Mouse (Mus musculus) forebrain, embryonic 11.5 days (tissue): ENCODE data around the gene Mrpl23. TPM values are rescaled to one million over a fixed set of nuclear protein-coding genes. Genes with fewer than 3 reads are reported as not detected.
A peak's percentile ranks its signal among the peaks of the same experiment; 100 is the strongest.

Experiments
- ATAC-seq: fragments of 200-750 bp; cut with Nextera tagmentation; replicated peaks from 2 replicates; pipeline ENCODE4 v1.8.0; 2017; ENCODE audit warnings: moderate TSS enrichment; ENCODE audit not compliant: low FRiP score
- DNase-seq: peaks from one replicate; pipeline ENCODE4 v3.0.0-alpha.2; 2017; ENCODE audit warnings: low spot score
- H3K27ac ChIP-seq: fragments of 300-500 bp; sonication (generic); 2 replicates; pipeline ENCODE4 v1.5.1; 2014; ENCODE audit warnings: low read depth, low read length
- H3K27me3 ChIP-seq: fragments of 300-500 bp; sonication (generic); 2 replicates; pipeline ENCODE4 v1.6.1; 2014; ENCODE audit warnings: mild to moderate bottlenecking, low read length, mixed read lengths; ENCODE audit not compliant: control insufficient read depth, insufficient read depth
- H3K36me3 ChIP-seq: fragments of 300-500 bp; sonication (generic); 2 replicates; pipeline ENCODE4 v1.6.1; 2014; ENCODE audit warnings: mild to moderate bottlenecking, low read length, moderate library complexity, mixed read lengths; ENCODE audit not compliant: control insufficient read depth, insufficient read depth
- H3K4me1 ChIP-seq: fragments of 300-500 bp; sonication (generic); replicated peaks from 2 replicates; pipeline ENCODE4 v1.6.1; 2014; ENCODE audit warnings: low read length, mixed read lengths; ENCODE audit not compliant: control insufficient read depth, insufficient read depth
- H3K4me2 ChIP-seq: fragments of 300-500 bp; sonication (generic); 2 replicates; pipeline ENCODE4 v1.6.1; 2014; ENCODE audit warnings: low read depth, mild to moderate bottlenecking, low read length, moderate library complexity, mixed read lengths; ENCODE audit not compliant: severe bottlenecking
- H3K4me3 ChIP-seq: fragments of 300-500 bp; sonication (generic); 2 replicates; pipeline ENCODE4 v1.5.1; 2014; ENCODE audit warnings: low read depth, low read length
- H3K9ac ChIP-seq: fragments of 300-500 bp; sonication (generic); 2 replicates; pipeline ENCODE4 v1.6.1; 2014; ENCODE audit warnings: low read length
- H3K9me3 ChIP-seq: fragments of 300-500 bp; sonication (generic); 2 replicates; pipeline ENCODE4 v1.6.1; 2016; ENCODE audit warnings: low read length, mixed read lengths; ENCODE audit not compliant: control insufficient read depth
- WGBS: fragments of 180-500 bp; shearing (Covaris S2); extraction: QIAGEN DNeasy Blood & Tissue Kit; methylation state at CpG from one replicate; pipeline ENCODE4 v1.1.7; 2014; 5-methylcytosine and 5-hydroxymethylcytosine counted together
- polyA plus RNA-seq: library from polyadenylated mRNA; unstranded; fragments of >200 nt; fragmentation: Nextera tagmentation; extraction: Ambion mirVana; gene quantifications from 2 replicates; pipeline ENCODE4 v1.2.1, GENCODE M21; 2014

Mrpl23 gene
- polyA plus RNA-seq, 1 experiment from 2014 or later: 18.7 TPM

GRCm38 (mm10) chr7:142576472-142577326, 44.2 kb downstream of the Mrpl23 start:
- Histone ChIP-seq H3K27me3 (peaks cover 2% of the 10 kb centered on the region; the same call in 1 of the 2 replicates), H3K36me3 (no peaks in the 10 kb centered on the region), H3K4me3 (peak overlapping the region; percentile 14; the same call in 1 of the 2 replicates), H3K4me2 (peak overlapping the region; percentile 8; the same call in 1 of the 2 replicates), H3K9me3 (no peaks in the 10 kb centered on the region; the same call in 1 of the 2 replicates), H3K9ac (no peak overlapping the region), H3K4me1 (no peaks in the 10 kb centered on the region), H3K27ac (no peak overlapping the region)
- 87% methylated on average over 25 of the region's 25 CpGs for WGBS
- DNase-seq (no peak), ATAC-seq (no peak)

GRCm38 (mm10) chr7:142577806-142578423, 45.4 kb downstream of the Mrpl23 start:
- H3K27me3 ChIP-seq: peaks cover 2% of the 10 kb centered on the region; the same call in 1 of the 2 replicates
- DNase-seq (peak; percentile 64), ATAC-seq (peak; percentile 53)
- 46% methylated on average over 23 of the region's 26 CpGs for WGBS
- H3K4me3 ChIP-seq: peak overlapping the region; percentile 14
- no peaks in the 10 kb centered on the region; the same call in 1 of the 2 replicates for H3K9me3 ChIP-seq
- H3K27ac ChIP-seq: no peak overlapping the region
- peak overlapping the region; percentile 27; the same call in 1 of the 2 replicates for H3K9ac ChIP-seq
- no peaks in the 10 kb centered on the region for H3K36me3 ChIP-seq
- H3K4me2 ChIP-seq: peak overlapping the region; percentile 34
- no peaks in the 10 kb centered on the region for H3K4me1 ChIP-seq

GRCm38 (mm10) chr7:142579069-142579468, 46.6 kb downstream of the Mrpl23 start:
- 56% methylated on average over 5 of the region's 5 CpGs for WGBS
- H3K4me3 ChIP-seq: no peak overlapping the region
- ATAC-seq: no peak
- DNase-seq: no peak
- H3K4me1 ChIP-seq: no peaks in the 10 kb centered on the region
- no peaks in the 10 kb centered on the region for H3K36me3 ChIP-seq
- no peak overlapping the region for H3K4me2 ChIP-seq
- H3K27ac ChIP-seq: no peak overlapping the region
- no peak overlapping the region for H3K9ac ChIP-seq
- no peaks in the 10 kb centered on the region; the same call in 1 of the 2 replicates for H3K9me3 ChIP-seq
- peaks cover 2% of the 10 kb centered on the region; the same call in 1 of the 2 replicates for H3K27me3 ChIP-seq

GRCm38 (mm10) chr7:142580121-142580879, 47.8 kb downstream of the Mrpl23 start:
- peak overlapping the region; percentile 52 for H3K4me2 ChIP-seq
- H3K9ac ChIP-seq: peak overlapping the region; percentile 3; the same call in 1 of the 2 replicates
- DNase-seq: peak; percentile 71
- H3K4me1 ChIP-seq: no peaks in the 10 kb centered on the region
- H3K27ac ChIP-seq: no peak overlapping the region
- peaks cover 2% of the 10 kb centered on the region; the same call in 1 of the 2 replicates for H3K27me3 ChIP-seq
- no peaks in the 10 kb centered on the region for H3K36me3 ChIP-seq
- no peaks in the 10 kb centered on the region; the same call in 1 of the 2 replicates for H3K9me3 ChIP-seq
- peak overlapping the region; percentile 19 for H3K4me3 ChIP-seq
- 53% methylated on average over 26 of the region's 26 CpGs for WGBS
- peak; percentile 69 for ATAC-seq

- Histone ChIP-seq H3K27me3 (peaks cover 2% of the 10 kb centered on the region; the same call in 1 of the 2 replicates), H3K4me3 (no peak overlapping the region), H3K4me1 (no peaks in the 10 kb centered on the region), H3K9ac (no peak overlapping the region), H3K4me2 (peak overlapping the region; percentile 42), H3K9me3 (no peaks in the 10 kb centered on the region; the same call in 1 of the 2 replicates), H3K36me3 (no peaks in the 10 kb centered on the region), H3K27ac (no peak overlapping the region)
- DNase-seq (no peak), ATAC-seq (no peak)
- 55% methylated on average over 7 of the region's 7 CpGs for WGBS
Measured at GRCm38 (mm10) chr7:142581186-142581585, 48.7 kb downstream of the Mrpl23 start.

GRCm38 (mm10) chr7:142581656-142582228, 49.3 kb downstream of the Mrpl23 start:
- DNase-seq (peak; percentile 75), ATAC-seq (no peak)
- Histone ChIP-seq H3K4me1 (no peaks in the 10 kb centered on the region), H3K9me3 (no peaks in the 10 kb centered on the region; the same call in 1 of the 2 replicates), H3K4me2 (peak overlapping the region; percentile 42), H3K9ac (no peak overlapping the region), H3K27ac (no peak overlapping the region), H3K36me3 (no peaks in the 10 kb centered on the region), H3K27me3 (peaks cover 2% of the 10 kb centered on the region; the same call in 1 of the 2 replicates), H3K4me3 (no peak overlapping the region)
- 52% methylated on average over 20 of the region's 20 CpGs for WGBS

- no peak overlapping the region for H3K4me2 ChIP-seq
- H3K27me3 ChIP-seq: no peaks in the 10 kb centered on the region
- WGBS: 62% methylated on average over 1 of the region's 1 CpGs
- no peaks in the 10 kb centered on the region for H3K4me1 ChIP-seq
- H3K27ac ChIP-seq: no peak overlapping the region
- no peaks in the 10 kb centered on the region for H3K36me3 ChIP-seq
- H3K9ac ChIP-seq: no peak overlapping the region
- H3K4me3 ChIP-seq: no peak overlapping the region
- ATAC-seq (no peak), DNase-seq (no peak)
- no peaks in the 10 kb centered on the region; the same call in 1 of the 2 replicates for H3K9me3 ChIP-seq
Measured at GRCm38 (mm10) chr7:142584882-142585281, 52.4 kb downstream of the Mrpl23 start.

GRCm38 (mm10) chr7:142585890-142586289, 53.4 kb downstream of the Mrpl23 start:
- no peaks in the 10 kb centered on the region for H3K36me3 ChIP-seq
- H3K4me2 ChIP-seq: no peak overlapping the region
- WGBS: 84% methylated on average over 3 of the region's 3 CpGs
- no peak overlapping the region for H3K4me3 ChIP-seq
- H3K27ac ChIP-seq: no peak overlapping the region
- no peaks in the 10 kb centered on the region for H3K27me3 ChIP-seq
- ATAC-seq (no peak), DNase-seq (no peak)
- no peak overlapping the region for H3K9ac ChIP-seq
- no peaks in the 10 kb centered on the region for H3K9me3 ChIP-seq
- no peaks in the 10 kb centered on the region for H3K4me1 ChIP-seq
